Mouse (Mus musculus) thymus, postnatal 4 days (tissue): ENCODE results near the gene Cdh5.
"Not testable (repeated sequence)": the region's sequence is repeated elsewhere in the genome, so short reads cannot be mapped to it uniquely, and the experiment has no call there.

Source experiments
- DNase-seq: peaks from one replicate; pipeline ENCODE4 v3.0.0; 2021

The Cdh5 gene

DNA sequence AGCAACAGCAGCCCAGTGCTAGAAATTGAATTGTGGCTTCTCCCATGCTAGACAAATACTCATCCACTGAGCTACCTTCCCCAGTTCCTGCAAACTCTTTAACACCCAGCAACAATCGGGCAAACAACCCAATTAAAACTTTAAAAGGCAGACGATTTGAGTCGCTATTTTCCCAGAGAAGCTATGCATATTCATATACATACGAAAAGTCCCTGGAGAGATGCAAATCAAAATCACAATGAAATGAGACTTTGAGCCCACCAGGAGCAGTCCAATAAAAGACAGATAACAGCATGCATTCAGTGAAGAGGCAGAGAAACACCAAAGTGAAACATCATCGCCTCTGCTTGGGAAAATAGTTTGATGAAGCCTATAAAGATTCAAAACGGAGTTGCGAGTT is 8.1 kb upstream of the Cdh5 start:
- no peak for DNase-seq

- no peak for DNase-seq
These were observed 5.8 kb upstream of the Cdh5 start for GRCm38 (mm10) chr8:104095595-104095994.

DNA sequence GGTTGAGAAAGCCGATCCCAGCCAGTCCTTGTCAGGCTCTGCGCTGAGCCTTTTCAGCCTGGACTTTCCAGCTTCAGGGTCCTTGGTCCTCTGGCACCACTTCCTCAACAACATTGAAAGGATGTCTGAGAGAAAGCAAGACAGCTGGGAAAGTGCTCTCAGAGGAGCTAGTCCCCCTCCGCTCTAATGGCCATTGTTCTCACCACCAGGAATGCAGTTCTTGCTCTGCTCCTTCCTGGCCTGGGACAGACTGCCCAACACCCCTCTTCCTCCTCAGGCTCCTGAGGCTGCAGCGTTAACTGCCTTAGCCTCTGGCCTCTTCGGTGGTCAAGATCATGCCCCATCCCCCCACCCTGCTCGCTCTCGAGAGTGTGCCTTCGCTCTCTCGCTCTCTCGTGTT is 4.8 kb upstream of the Cdh5 start:
- no peak for DNase-seq

- peak; percentile 71 for DNase-seq
These were observed 2.6 kb upstream of the Cdh5 start for GRCm38 (mm10) chr8:104098671-104099346.

DNA sequence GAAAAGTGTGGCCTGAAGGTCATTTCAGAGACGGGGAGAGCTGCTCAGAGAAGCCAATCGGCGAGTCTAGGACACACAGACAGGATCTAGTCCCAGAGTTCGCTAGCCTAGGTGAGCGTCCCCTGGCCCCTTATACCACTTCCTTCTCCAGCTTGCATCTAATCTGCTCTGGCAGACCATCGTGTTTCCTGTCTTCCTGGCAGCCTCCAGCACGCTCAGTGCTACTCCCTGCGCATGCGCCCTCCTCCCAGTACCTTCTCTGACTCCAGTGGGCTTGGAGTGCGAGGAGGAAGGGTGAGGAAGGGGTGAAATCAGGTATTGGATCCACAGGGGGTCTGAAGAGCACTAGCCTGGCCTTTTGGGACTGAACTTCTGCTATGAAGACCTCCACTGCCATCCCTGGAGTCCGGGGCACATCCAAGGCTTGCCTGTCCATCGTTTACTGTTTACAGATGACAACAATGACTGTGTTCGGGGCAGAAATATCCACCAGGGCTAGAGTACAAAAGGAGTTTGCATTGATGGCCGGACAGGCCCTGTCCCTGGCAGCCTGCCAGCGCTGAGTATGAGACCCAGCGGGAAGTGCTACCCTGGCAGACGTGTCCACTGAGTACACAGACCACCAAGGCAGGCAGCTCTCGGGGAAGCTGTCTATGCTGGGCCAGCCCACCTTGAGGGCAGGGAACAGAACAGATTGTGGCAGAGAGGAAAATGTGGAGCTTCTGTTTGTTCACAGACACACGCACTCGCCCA is 1.9 kb upstream of the Cdh5 start:
- peak; percentile 85 for DNase-seq

DNA sequence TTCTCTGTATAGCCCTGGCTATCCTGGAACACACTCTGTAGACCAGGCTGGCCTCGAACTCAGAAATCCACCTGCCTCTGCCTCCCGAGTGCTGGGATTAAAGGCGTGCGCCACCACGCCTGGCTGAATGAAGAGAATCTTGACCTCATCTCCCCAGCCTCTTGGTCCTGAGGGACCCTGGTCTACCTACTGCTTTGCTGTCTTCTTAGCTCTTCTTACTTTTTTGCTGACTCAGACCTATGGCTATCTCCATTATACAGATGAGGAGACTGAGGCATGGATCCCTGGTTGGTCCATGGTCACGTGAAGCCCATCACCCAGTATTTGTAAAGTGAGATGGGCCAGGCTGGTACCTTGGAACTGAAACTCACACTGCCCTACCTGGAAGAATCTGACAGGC is 701 bp upstream of the Cdh5 start:
- DNase-seq: not testable (repeated sequence)

DNA sequence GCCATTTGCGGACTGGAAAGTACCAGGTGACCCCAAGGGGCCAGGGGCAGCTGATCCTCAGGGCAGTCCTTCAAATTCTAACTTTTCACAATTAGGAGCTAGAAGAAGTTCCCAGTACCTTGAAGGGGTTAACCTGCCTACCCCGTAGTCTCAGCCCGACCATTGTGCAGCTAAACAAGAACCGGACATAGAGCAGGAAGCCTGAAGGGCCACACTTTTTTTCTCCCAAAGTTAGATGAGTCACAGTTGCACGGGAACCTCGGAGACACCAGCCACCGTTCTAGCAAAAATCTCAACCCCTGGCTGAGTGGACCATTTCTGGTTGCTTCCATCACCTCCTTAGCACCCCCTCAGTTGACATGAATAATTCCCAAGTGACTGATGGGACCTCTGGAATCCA is 2.0 kb downstream of the Cdh5 start:
- DNase-seq: peak; percentile 2

GRCm38 (mm10) chr8:104105768-104106167 is 4.3 kb downstream of the Cdh5 start:
- DNase-seq: no peak

GRCm38 (mm10) chr8:104106276-104106946 is 5.0 kb downstream of the Cdh5 start:
- DNase-seq: no peak

- no peak for DNase-seq
These were observed 5.7 kb downstream of the Cdh5 start for GRCm38 (mm10) chr8:104107111-104107510.

DNA sequence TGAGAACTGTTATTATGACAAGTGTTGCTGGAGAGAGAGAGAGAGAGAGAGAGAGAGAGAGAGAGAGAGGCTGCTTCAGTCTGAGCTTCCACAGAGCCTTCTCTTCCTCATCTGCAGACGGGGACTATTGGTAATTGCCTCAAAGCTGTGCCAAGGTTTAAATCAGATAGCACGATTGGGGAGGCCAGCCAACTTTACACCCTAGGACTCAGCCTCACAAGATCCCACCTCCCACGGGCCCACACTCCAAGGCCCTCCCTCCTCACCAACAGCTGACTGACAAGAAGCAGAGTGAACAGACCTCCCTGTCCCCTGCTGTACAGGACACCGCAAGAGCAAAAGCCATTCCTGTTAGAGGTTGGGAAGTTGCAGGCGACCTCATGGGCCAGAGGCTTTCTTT is 6.6 kb downstream of the Cdh5 start:
- DNase-seq: no peak

DNA sequence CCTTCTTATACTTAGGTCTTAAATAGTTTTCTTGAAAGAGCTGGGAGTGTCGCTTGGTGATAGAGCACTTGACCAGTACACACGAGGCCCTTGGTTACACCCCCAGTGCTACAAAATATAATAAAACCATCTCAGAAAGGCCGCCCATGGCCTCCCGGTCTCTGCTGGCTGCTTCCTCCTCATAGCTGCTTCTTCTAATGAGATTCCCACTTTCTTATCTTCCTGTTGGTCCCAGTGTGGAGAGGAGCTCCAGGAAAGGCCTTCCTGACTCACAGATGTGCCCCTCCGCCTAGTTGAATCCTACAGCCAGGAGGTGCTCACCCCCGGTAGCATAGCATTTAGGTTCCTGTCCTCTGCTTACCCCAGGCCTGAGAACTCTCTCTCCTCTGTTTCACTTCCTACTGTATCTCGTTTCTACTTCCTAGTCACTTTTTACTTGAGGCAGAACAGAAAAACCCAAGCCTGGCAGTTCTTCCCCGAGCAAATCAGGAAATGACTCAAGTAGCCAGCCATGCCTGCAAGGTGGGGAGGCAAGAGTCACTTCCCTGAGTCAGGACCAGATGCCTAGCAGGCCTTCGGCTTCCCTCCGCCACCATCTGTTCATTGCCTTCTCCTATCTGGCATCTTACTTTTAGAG is 9.2 kb downstream of the Cdh5 start:
- no peak for DNase-seq

DNA sequence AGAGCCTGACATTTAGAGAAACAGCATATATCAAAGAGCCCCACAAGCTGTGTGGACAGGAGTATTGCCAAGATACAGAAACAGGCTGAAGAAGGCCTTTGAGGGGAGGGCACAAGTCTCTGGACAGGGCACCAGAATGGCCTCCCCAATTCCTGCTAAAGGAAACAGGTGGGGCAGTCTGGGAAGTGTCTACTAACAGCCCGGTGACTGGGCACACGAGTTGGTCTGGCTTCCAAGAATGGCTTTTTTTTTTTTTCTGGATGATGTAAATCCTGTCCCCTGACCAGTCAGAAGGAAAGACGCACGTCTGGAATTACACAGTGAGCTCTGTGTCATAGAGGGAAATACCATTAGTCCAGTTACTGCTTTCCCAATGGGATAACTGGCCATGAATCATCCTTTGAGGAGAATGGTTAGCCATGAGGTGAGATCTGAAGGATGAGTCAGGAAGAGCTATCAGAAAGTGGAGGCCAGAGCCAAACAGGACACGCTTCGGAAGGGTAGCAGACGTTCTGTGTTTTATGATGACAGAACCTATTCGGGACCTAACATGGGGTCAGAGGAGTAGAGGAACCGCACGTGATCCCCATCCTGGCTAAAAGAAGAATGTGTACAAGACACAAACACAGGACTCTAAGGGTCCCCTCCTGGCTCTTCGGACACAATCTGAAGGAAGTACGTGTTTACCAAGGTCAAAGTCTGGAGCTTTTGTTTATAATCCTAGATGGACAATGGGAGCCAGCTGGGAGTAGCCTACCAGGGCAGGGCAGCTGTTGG is 20.4 kb downstream of the Cdh5 start:
- no peak for DNase-seq

- no peak for DNase-seq
These were observed 21.7 kb downstream of the Cdh5 start for GRCm38 (mm10) chr8:104123080-104123657.

- no peak for DNase-seq
These were observed 23.1 kb downstream of the Cdh5 start for GRCm38 (mm10) chr8:104124534-104124933.

DNA sequence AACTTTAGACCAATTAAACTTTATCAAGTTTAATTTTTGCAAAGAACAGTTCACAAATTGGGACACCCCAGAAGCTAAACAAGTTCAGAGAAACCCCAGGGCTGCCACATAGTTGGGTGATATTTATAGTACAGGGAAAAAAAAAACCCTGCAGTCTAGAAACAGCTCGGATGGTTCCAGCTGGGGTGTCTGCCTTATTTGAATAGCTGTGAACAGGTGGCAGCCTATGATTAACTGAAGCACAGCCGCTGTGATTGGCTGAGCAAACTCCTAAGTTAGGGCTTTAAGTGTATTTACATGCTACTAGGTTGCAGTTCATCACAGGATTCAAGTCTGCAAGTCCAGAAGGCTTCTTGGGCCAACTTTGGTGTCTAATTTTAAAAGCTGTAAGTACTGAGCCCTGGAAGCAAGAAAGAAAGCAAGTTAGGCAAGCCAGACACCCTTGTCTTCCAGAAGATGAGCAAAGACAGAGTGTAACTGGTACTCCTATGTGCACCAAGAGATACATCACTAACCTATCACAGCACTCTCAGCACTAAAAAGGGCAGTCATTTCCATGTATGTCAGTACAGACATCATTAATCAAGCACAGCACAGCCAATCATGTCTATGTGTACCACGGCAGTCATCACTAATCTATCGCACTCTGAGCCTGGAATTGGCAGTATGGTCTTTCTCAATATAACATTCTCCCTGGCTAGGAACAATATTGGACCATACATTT is 25.9 kb downstream of the Cdh5 start:
- no peak for DNase-seq

GRCm38 (mm10) chr8:104130916-104131315 is 29.5 kb downstream of the Cdh5 start:
- DNase-seq: no peak

DNA sequence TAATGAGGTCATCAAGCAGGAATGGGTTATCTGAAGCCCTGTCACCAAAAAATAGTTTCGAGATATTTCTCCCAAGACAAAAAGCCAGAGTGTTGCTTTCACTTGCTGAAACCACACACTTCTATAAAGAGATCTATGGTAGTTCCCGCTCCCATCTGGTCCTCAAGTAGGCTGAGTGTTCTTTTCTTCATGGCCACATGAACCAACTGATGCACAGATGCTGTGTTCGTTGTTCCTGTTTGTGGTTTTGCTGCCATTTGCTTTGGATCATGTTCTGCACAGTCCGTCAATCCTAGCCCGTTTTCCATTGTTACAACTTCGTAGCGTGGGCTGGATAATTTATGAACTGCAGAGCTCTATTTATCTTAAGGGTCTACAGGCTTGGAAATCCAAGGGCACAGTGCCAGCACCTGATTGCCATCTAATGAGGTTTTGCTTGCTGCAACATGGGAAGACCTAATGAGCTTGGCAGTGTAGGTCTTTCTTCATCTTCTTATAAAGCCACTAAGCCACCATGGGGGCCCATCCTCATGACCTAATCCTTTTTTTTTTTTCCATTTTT is 30.1 kb downstream of the Cdh5 start:
- DNase-seq: no peak

DNA sequence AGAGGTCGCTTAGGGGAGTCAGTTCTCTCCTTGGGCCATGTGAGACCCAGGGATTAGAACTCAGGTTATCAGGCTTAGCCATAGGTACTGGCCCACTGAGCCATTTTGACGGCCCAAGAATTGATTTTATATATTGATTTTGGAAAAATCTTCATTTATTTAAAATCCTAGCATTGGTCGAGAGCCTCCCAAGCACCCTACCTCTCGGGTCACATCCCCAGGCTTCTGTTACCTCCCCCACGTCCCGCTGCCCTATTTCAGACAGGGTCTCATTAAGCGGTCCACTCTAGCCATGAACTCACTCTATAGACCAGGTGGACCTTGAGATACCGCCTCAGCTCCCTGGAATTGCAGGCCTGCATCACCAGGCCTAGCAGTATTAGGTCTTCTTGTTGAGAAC is 33.1 kb downstream of the Cdh5 start:
- no peak for DNase-seq

DNA sequence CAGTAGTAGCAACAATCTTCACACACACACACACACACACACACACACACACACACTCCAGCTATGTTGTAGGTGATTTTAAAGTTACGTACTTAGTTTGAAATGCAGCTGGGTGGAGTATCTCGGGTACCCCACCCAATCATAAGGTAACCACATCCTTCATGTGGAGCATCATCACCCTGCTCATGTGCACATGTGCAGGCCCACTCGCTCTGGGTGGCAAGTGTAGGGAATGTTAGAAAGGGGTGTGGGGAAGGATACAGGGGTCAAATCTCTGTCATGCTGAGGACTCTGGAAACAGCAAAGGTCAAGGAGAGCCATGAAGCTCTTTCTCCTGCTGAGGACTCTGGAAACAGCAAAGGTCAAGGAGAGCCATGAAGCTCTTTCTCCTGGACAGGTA is 34.9 kb downstream of the Cdh5 start:
- DNase-seq: no peak

GRCm38 (mm10) chr8:104137636-104138035 is 36.2 kb downstream of the Cdh5 start:
- no peak for DNase-seq
